Mouse (Mus musculus) liver, embryonic 14.5 days (tissue): Measurements from ENCODE around the gene Cnnm3.

ENCODE experiments used
- CTCF ChIP-seq: IDR thresholded peaks from 2 replicates; pipeline ENCODE4 v1.5.1; 2016; ENCODE audit warnings: antibody characterized with exemption, low read depth, control low read depth
- EP300 ChIP-seq: IDR thresholded peaks from 2 replicates; pipeline ENCODE4 v1.6.1; 2016; ENCODE audit warnings: antibody characterized with exemption, low read depth

GRCm38 (mm10) chr1:36475480-36476110 is 36.1 kb upstream of the Cnnm3 start:
- no peak for TF ChIP-seq EP300
- no peak for TF ChIP-seq CTCF
